Mouse (Mus musculus) megakaryocyte, embryonic 14.5 days (primary cell): ENCODE measurements at regions not wholly inside any gene's neighbourhood (a gene's known extent, or its start where the extent isn't known, plus 50 kb on each side); places are given as distances from the start of the nearest gene placed in this dataset.

Source experiments
- FLI1 ChIP-seq: IDR thresholded peaks from 2 replicates; pipeline ENCODE4 v1.6.1; 2012; ENCODE audit warnings: low read length, inconsistent platforms, mixed read lengths
- GATA1 ChIP-seq: IDR thresholded peaks from 3 replicates; pipeline ENCODE4 v1.6.1; 2012; ENCODE audit warnings: mixed read lengths, low read length, inconsistent platforms, borderline replicate concordance

GRCm38 (mm10) chr2:124928759-124929113 lies 139.2 kb upstream of the Slc24a5 start:
- no peak for TF ChIP-seq GATA1
- TF ChIP-seq FLI1, result no peak
